Mouse (Mus musculus): Measurements from ENCODE around the gene Olfr483.

Gene Olfr483

GRCm38 (mm10) chr7:108100549-108100948, at the start of gene Olfr483:
Gene Olfr483 (plus strand): TSS chr7:108100849.
- no peak for DNase-seq (ENCODE audit: low spot score)

- DNase-seq (ENCODE audit: low spot score) = no peak
Observed at GRCm38 (mm10) chr7:108067246-108067645, 33.4 kb upstream of the Olfr483 start, which contains the start of gene Olfr480. Gene Olfr480 (minus strand): TSS chr7:108067346.

DNA sequence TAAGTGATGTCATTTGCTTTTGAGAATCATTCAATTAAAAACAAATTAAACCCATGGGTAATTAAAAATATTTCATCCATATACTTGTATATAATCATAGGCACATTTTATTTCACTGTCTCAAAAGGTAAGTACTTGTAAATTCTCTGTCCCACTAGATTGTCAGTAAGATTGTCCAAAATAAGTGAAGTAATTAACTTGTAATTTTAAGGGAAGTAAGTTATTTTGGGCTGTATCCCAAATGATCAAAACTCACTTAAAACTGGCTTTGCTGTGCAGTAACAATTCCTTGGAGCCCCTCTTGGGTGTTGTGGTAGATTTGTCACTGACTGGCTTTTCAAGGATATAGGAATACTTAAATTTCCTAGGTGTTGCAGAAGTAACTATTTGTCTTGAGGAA, 21.1 kb upstream of the Olfr483 start, which contains the start of gene Olfr481:
Gene Olfr481 (plus strand): TSS at position 301 of the 400 bp plus-strand sequence.
- DNase-seq (ENCODE audit: low spot score) = no peak

- DNase-seq (ENCODE audit: low spot score) = no peak
Observed at GRCm38 (mm10) chr7:108097486-108097885, 3.2 kb upstream of the Olfr483 start, which contains the start of gene Olfr482. Gene Olfr482 (minus strand): TSS chr7:108097586.

- no peak for DNase-seq (ENCODE audit: low spot score)
Observed at GRCm38 (mm10) chr7:108120681-108121080, 20.0 kb downstream of the Olfr483 start.

GRCm38 (mm10) chr7:108121416-108121815, 20.8 kb downstream of the Olfr483 start:
- no peak for DNase-seq (ENCODE audit: low spot score)

GRCm38 (mm10) chr7:108127349-108127748, 26.7 kb downstream of the Olfr483 start, which contains the start of gene Olfr484:
Gene Olfr484 (minus strand): TSS chr7:108127449.
- DNase-seq (ENCODE audit: low spot score) = no peak
